Mouse (Mus musculus) bone marrow macrophage, adult 2 months (primary cell): ENCODE data around the gene Themis.

Source experiments
- CTCF ChIP-seq: IDR thresholded peaks from 2 replicates; pipeline ENCODE4 v1.5.1; 2012; ENCODE audit warnings: low read depth, mild to moderate bottlenecking, low read length, moderate library complexity
- POLR2A ChIP-seq: IDR thresholded peaks from 2 replicates; pipeline ENCODE4 v1.6.1; 2012; ENCODE audit warnings: mild to moderate bottlenecking, low read depth, low read length, borderline replicate concordance

GRCm38 (mm10) chr10:28753321-28753720 is 85.2 kb downstream of the Themis start:
- no peak for TF ChIP-seq CTCF
- TF ChIP-seq POLR2A, result no peak
